Mouse (Mus musculus): ENCODE data around the gene Gm10097. TPM values are rescaled to one million over a fixed set of nuclear protein-coding genes. Genes with fewer than 3 reads are reported as not detected.

Gm10097 gene
- not detected for total RNA-seq (2023)

DNA sequence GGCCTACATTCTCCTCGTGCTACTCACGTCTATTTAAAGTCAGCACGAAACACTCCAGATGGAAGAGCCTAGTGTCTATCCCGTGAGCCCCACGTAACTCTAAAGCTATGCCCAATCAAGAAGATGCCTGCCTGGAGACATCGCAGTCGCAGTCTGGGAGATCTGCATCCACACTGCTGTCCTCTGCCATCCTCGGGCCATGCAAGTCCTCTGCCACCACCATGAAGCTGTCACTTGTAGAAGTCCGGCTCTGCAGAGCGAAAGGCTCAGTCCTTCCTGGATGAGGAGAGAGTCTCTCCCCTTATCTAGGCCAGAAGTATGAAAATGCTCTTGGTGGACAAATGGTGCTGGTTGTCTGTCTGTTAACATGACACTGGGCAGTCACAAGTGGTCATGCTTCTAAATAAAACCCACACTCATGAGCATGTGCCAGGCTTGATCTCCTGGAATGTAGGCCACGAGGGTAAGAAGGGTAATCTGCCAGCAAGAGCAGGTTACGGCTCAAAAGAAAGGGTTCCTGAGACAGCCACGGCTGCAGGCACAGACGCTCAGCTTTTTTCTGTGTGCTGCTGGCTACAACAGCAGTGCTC lies at the start of gene Gm10097:
Gm10097 (plus strand) TSS at position 517 of the 590 bp plus-strand sequence.

All from T-cell, adult 66 days (primary cell).